Mouse (Mus musculus): Measurements from ENCODE around the gene Synpo2. TPM values are rescaled to one million over a fixed set of nuclear protein-coding genes. Genes with fewer than 3 reads are reported as not detected.

Gene Synpo2
- polyA plus RNA-seq, 1 experiment from 2014 or later = 23.7 TPM

Other genes with a start within 250 kb of the Synpo2 start
- gene Myoz2, start 201.1 kb downstream of the Synpo2 start, polyA plus RNA-seq (2016; fragmentation: Nextera tagmentation; extraction: Ambion mirVana) = 154 and 163 TPM in 2 replicates
- 77.5 and 79.4 TPM in 2 replicates for gene Sec24d, start 31.3 kb upstream of the Synpo2 start, polyA plus RNA-seq (2016; fragmentation: Nextera tagmentation; extraction: Ambion mirVana)
- gene Mettl14, start 150.0 kb upstream of the Synpo2 start, polyA plus RNA-seq (2016; fragmentation: Nextera tagmentation; extraction: Ambion mirVana) = 22.6 and 22.9 TPM in 2 replicates
- 1.5 and 1.6 TPM in 2 replicates for gene Prss12, start 210.8 kb upstream of the Synpo2 start, polyA plus RNA-seq (2016; fragmentation: Nextera tagmentation; extraction: Ambion mirVana)

Measured in heart, embryonic 12.5 days (tissue).